Mouse (Mus musculus) forebrain, embryonic 14.5 days (tissue): ENCODE data around the gene Aknad1. TPM values are rescaled to one million over a fixed set of nuclear protein-coding genes. Genes with fewer than 3 reads are reported as not detected.

Source experiments
- ATAC-seq: fragments of 200-750 bp; cut with Nextera tagmentation; 2 replicates; pipeline ENCODE4 v1.8.0; 2017; ENCODE audit warnings: mild to moderate bottlenecking, moderate library complexity
- DNase-seq: peaks from one replicate; pipeline ENCODE4 v3.0.0-alpha.2; 2015; ENCODE audit warnings: low spot score
- H3K27ac ChIP-seq: fragments of 300-500 bp; sonication (generic); 2 replicates; pipeline ENCODE4 v1.5.1; 2014; ENCODE audit warnings: low read depth, mild to moderate bottlenecking, control low read depth, low read length, moderate library complexity
- H3K27me3 ChIP-seq: fragments of 300-500 bp; sonication (generic); replicated peaks from 2 replicates; pipeline ENCODE4 v1.6.1; 2014; ENCODE audit warnings: low read length, control low read depth, mixed read lengths; ENCODE audit not compliant: control insufficient read depth, insufficient read depth
- H3K36me3 ChIP-seq: fragments of 300-500 bp; sonication (generic); 2 replicates; pipeline ENCODE4 v1.6.1; 2014; ENCODE audit warnings: low read length, control low read depth; ENCODE audit not compliant: control insufficient read depth, insufficient read depth
- H3K4me1 ChIP-seq: fragments of 300-500 bp; sonication (generic); 2 replicates; pipeline ENCODE4 v1.6.1; 2014; ENCODE audit warnings: antibody characterized with exemption, low read length, control low read depth; ENCODE audit not compliant: control insufficient read depth, insufficient read depth
- H3K4me2 ChIP-seq: fragments of 300-500 bp; sonication (generic); 2 replicates; pipeline ENCODE4 v1.6.1; 2014; ENCODE audit warnings: mild to moderate bottlenecking, control low read depth, low read length
- H3K4me3 ChIP-seq: fragments of 300-500 bp; sonication (generic); 2 replicates; pipeline ENCODE4 v1.5.1; 2014; ENCODE audit warnings: low read depth, low read length, control low read depth
- H3K9ac ChIP-seq: fragments of 300-500 bp; sonication (generic); 2 replicates; pipeline ENCODE4 v1.6.1; 2014; ENCODE audit warnings: mild to moderate bottlenecking, low read length, control low read depth, moderate library complexity
- H3K9me3 ChIP-seq: fragments of 300-500 bp; sonication (generic); replicated peaks from 2 replicates; pipeline ENCODE4 v1.6.1; 2016; ENCODE audit warnings: low read length, control low read depth, mixed read lengths; ENCODE audit not compliant: control insufficient read depth
- WGBS: fragments of 180-500 bp; shearing (Covaris S2); extraction: QIAGEN DNeasy Blood & Tissue Kit; methylation state at CpG from one replicate; pipeline ENCODE4 v1.1.7; 2014; 5-methylcytosine and 5-hydroxymethylcytosine counted together
- polyA plus RNA-seq: library from polyadenylated mRNA; unstranded; fragments of >200 nt; fragmentation: Nextera tagmentation; extraction: Ambion mirVana; gene quantifications from 2 replicates; pipeline ENCODE4 v1.2.1, GENCODE M21; 2014

Gene Aknad1
- polyA plus RNA-seq, 1 experiment from 2014 or later, result not detected

DNA sequence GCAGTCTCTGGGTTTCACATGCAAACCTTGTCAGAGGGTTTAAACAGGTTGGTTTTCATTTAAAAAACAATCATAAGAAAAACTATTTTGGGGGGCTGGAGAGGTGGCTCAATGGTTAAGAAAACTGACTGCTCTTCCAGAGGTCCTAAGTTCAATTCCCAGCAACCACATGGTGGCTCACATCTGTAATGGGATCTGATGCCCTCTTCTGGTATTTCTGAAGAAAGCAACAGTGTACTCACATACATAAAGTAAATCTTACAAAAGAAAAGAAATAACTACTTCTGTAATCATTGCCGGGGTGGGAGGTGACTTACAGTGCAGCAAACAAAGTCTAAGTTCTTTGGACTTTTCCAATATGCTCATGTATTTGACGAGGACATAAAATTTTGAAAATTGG is 58.9 kb downstream of the Aknad1 start:
- peaks cover 46% of the 10 kb centered on the region for H3K36me3 ChIP-seq
- DNase-seq, result no peak
- 80% methylated on average over 2 of the region's 2 CpGs for WGBS

DNA sequence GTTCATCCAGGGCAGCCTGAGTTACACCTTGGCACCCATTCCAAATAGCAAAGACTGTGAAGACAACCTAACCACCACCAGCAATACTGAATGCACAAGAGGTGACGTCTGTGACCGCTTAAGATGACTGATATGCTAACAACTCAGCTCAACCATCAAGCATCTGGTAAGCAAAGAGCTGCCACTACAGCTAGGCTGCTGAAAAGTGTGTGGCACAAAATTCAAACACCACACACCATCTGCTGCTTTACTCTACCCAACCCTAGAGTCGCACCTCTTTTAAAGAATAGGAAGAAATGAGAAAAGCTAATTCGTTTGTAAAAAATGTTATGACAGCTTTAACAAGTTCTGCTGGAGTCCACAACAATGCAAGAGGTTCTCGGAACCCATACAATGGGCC is 66.2 kb downstream of the Aknad1 start:
- ATAC-seq, result no peak
- H3K4me3 ChIP-seq, result no peak overlapping the region
- H3K9ac ChIP-seq, result no peak overlapping the region
- no peaks in the 10 kb centered on the region for H3K27me3 ChIP-seq
- no peaks in the 10 kb centered on the region for H3K4me1 ChIP-seq
- no peaks in the 10 kb centered on the region for H3K9me3 ChIP-seq
- 40% methylated on average over 5 of the region's 5 CpGs for WGBS
- no peak overlapping the region for H3K4me2 ChIP-seq
- no peak for DNase-seq
- no peak overlapping the region for H3K27ac ChIP-seq
- H3K36me3 ChIP-seq, result peaks cover 31% of the 10 kb centered on the region

More for the DNA sequence above, 58.9 kb downstream of the Aknad1 start:
- no peaks in the 10 kb centered on the region for H3K9me3 ChIP-seq
- H3K27me3 ChIP-seq, result no peaks in the 10 kb centered on the region
- H3K4me2 ChIP-seq, result no peak overlapping the region
- no peak overlapping the region for H3K9ac ChIP-seq
- no peak overlapping the region for H3K27ac ChIP-seq
- no peaks in the 10 kb centered on the region for H3K4me1 ChIP-seq
- no peak overlapping the region for H3K4me3 ChIP-seq
- ATAC-seq, result no peak

DNA sequence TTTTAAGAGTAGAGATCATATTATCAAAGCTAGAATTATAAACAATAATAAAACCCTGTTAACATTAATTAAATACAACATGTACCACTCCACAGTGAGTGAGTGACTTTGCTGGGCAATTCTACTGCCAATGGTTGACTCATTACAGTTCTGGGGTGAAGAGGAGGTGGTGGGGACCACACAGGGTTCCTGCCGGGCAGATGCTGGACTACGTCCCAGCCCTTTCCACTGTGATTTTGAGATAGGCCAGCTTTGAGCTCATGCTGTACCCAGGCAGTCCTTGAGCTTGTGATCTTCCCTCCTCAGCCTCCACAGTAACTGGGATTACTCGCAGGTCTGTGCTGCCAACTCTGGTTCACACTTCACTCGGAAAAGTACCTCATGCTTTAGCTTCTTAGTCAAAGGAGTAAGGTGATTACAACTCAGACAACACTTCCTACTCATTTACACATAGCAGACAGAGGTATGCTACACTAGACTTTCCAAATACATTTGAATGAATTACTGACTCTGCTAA is 71.3 kb downstream of the Aknad1 start:
- H3K36me3 ChIP-seq, result peaks cover 6% of the 10 kb centered on the region; the same call in 1 of the 2 replicates
- H3K27me3 ChIP-seq, result no peaks in the 10 kb centered on the region
- no peak overlapping the region for H3K27ac ChIP-seq
- H3K9me3 ChIP-seq, result no peaks in the 10 kb centered on the region
- no peak overlapping the region for H3K9ac ChIP-seq
- H3K4me1 ChIP-seq, result no peaks in the 10 kb centered on the region
- no peak overlapping the region for H3K4me2 ChIP-seq
- DNase-seq (no peak), ATAC-seq (no peak)
- no peak overlapping the region for H3K4me3 ChIP-seq
- 84% methylated on average over 4 of the region's 4 CpGs for WGBS

DNA sequence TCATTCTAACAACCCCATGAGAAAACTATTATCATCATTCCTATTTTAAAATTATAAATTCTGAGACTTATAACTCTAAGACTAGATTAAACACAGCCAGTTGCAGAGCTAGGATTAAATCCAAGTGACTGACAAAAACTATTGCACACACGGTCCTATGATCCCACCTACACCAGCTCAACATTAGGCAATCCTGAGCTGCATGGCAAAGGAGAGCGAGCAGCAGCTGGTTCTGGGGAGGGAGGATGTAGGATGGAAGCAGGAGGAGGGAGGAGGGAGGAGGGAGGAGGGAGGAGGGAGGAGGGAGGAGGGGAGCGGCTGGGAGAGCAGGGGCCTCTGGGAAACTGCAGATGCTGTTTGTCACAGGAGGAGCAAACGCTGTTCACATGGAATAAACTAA is 76.2 kb downstream of the Aknad1 start:
- 79% methylated on average over 3 of the region's 4 CpGs for WGBS

DNA sequence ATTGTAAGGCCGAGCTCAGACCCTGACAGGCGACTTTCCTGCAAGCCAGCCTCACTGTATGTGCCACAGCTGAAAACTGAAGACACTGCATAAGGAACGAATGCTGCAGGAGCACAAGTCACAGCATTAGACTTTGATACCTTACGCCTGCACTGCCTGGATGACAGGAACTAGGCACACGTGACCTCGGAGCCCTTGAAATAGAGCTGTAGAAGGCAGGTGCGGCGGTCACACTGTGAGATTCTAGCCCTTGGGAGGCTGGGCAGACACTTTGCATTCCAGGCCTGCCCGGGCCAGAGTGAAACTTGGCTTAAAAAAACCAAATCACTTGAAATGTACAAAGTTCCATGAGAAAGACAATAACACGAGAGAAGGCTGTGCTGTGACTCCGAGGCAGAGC is 91.0 kb downstream of the Aknad1 start:
- H3K27ac ChIP-seq, result no peak overlapping the region
- no peak overlapping the region for H3K4me2 ChIP-seq
- ATAC-seq (no peak), DNase-seq (no peak)
- no peak overlapping the region for H3K4me3 ChIP-seq
- WGBS, result 88% methylated on average over 11 of the region's 11 CpGs
- no peaks in the 10 kb centered on the region for H3K9me3 ChIP-seq
- no peaks in the 10 kb centered on the region for H3K27me3 ChIP-seq
- H3K36me3 ChIP-seq, result peaks cover 3% of the 10 kb centered on the region; the same call in 1 of the 2 replicates
- no peak overlapping the region for H3K9ac ChIP-seq
- H3K4me1 ChIP-seq, result no peaks in the 10 kb centered on the region

More for the DNA sequence above, 76.2 kb downstream of the Aknad1 start:
- Histone ChIP-seq H3K27ac (no peak overlapping the region), H3K9ac (no peak overlapping the region), H3K4me3 (no peak overlapping the region), H3K4me1 (no peaks in the 10 kb centered on the region), H3K9me3 (no peaks in the 10 kb centered on the region), H3K27me3 (no peaks in the 10 kb centered on the region), H3K36me3 (peaks cover 8% of the 10 kb centered on the region; the same call in 1 of the 2 replicates), H3K4me2 (no peak overlapping the region)
- ATAC-seq (no peak), DNase-seq (no peak)

DNA sequence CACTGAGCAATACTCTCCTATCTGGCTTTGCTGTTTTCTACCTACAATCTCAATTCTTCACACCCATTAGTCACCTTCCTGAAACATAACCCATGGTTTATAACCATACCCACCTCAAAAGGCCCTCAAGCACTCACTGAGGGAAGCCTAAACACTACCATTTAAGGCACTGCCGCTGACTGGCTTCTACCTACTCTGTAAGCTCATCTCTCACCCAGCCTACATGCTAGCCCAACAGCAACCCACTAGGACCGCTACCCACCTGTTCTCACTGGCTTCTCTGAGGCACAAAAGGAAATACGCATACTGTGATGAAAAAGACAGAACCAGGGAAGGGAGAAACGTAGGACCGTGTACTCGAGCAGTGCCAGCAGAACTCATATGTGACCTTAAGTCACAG is 92.3 kb downstream of the Aknad1 start:
- no peak for ATAC-seq
- Histone ChIP-seq H3K4me3 (no peak overlapping the region), H3K9me3 (no peaks in the 10 kb centered on the region), H3K36me3 (no peaks in the 10 kb centered on the region), H3K4me2 (no peak overlapping the region), H3K27me3 (no peaks in the 10 kb centered on the region), H3K4me1 (no peaks in the 10 kb centered on the region), H3K9ac (no peak overlapping the region), H3K27ac (no peak overlapping the region)
- 96% methylated on average over 6 of the region's 6 CpGs for WGBS
- DNase-seq, result no peak

Other genes starting within 250 kb of the Aknad1 start
- 1.3 and 2.0 TPM in 2 replicates for gene 1700013F07Rik, start 205.5 kb upstream of the Aknad1 start, polyA plus RNA-seq
- 8.7 and 12.2 TPM in 2 replicates for gene 5330417C22Rik, start 203.1 kb upstream of the Aknad1 start, polyA plus RNA-seq
- 56.3 and 62.0 TPM in 2 replicates for gene Tmem167b, start 177.2 kb upstream of the Aknad1 start, polyA plus RNA-seq
- 51.8 and 54.1 TPM in 2 replicates for gene Taf13, start 168.0 kb upstream of the Aknad1 start, polyA plus RNA-seq
- 87.8 and 112 TPM in 2 replicates for gene Wdr47, start 148.4 kb upstream of the Aknad1 start, polyA plus RNA-seq
- gene Clcc1, start 85.7 kb upstream of the Aknad1 start, polyA plus RNA-seq, result 51.4 and 56.6 TPM in 2 replicates
- 37.2 and 44.8 TPM in 2 replicates for gene Gpsm2, start 17.3 kb upstream of the Aknad1 start, polyA plus RNA-seq
- gene Stxbp3, start 100.9 kb downstream of the Aknad1 start, polyA plus RNA-seq, result 13.8 and 14.0 TPM in 2 replicates
- gene Fndc7, start 150.3 kb downstream of the Aknad1 start, polyA plus RNA-seq, result 0.07 TPM in 1 of 2 replicates, not detected in the other
- gene Prpf38b, start 172.1 kb downstream of the Aknad1 start, polyA plus RNA-seq, result 33.9 and 42.6 TPM in 2 replicates
- 1.2 and 1.8 TPM in 2 replicates for gene Henmt1, start 200.2 kb downstream of the Aknad1 start, polyA plus RNA-seq
- not detected in 2 replicates for gene Gm9857, start 200.8 kb downstream of the Aknad1 start, polyA plus RNA-seq